Mouse (Mus musculus): Measurements from ENCODE around the gene Myrip. TPM values are rescaled to one million over a fixed set of nuclear protein-coding genes. Genes with fewer than 3 reads are reported as not detected.

Gene Myrip
- total RNA-seq, 1 experiment: 0.40 TPM

GRCm38 (mm10) chr9:120361656-120362055 lies 60.3 kb downstream of the Myrip start:
- H3K4me3 ChIP-seq (ENCODE audit: insufficient read depth in 1 of 2, low read depth in 1 of 2, low read length in 2 of 2, poor library complexity in 1 of 2, severe bottlenecking in 1 of 2): no peak overlapping the region
- in situ Hi-C loops (cut with MboI; ENCODE audit: low sequenced_read_pairs in 2 of 2, unreplicated experiment in 2 of 2): no loop called here
- no peak overlapping the region for H3K27ac ChIP-seq (ENCODE audit: insufficient read depth, low read depth, low read length, poor library complexity, severe bottlenecking)
- H3K9me3 ChIP-seq (ENCODE audit: control insufficient read depth, insufficient read depth, low read depth, low read length): no peaks in the 10 kb centered on the region
- no peak for DNase-seq (ENCODE audit: low read depth, low spot score)
- no peaks in the 10 kb centered on the region for H3K36me3 ChIP-seq (ENCODE audit: control insufficient read depth, insufficient read depth, low read length, poor library complexity, severe bottlenecking)
- TF ChIP-seq ZNF384 (IDR thresholded peaks at IDR 0.05; ENCODE audit: low read depth, low read length) (no peak), ZC3H11A (IDR thresholded peaks at IDR 0.05; ENCODE audit: borderline replicate concordance, low read depth, low read length) (no peak), CHD2 (IDR thresholded peaks at IDR 0.05; ENCODE audit: low read depth, low read length) (no peak), MAFK (IDR thresholded peaks at IDR 0.05; ENCODE audit: insufficient read depth, low read depth, low read length) (no peak), HCFC1 (IDR thresholded peaks at IDR 0.05; ENCODE audit: borderline replicate concordance, insufficient read depth, low read length) (no peak)
- H3K4me1 ChIP-seq (ENCODE audit: control insufficient read depth in 2 of 2, insufficient read depth in 2 of 2, low read length in 2 of 2, poor library complexity in 1 of 2): no peaks in the 10 kb centered on the region
- no peak overlapping the region for H3K9ac ChIP-seq (ENCODE audit: insufficient read depth, low read depth, low read length, poor library complexity, severe bottlenecking)

- H3K27ac ChIP-seq (ENCODE audit: insufficient read depth, low read depth, low read length, poor library complexity, severe bottlenecking): no peak overlapping the region
- H3K4me1 ChIP-seq (ENCODE audit: control insufficient read depth in 2 of 2, insufficient read depth in 2 of 2, low read length in 2 of 2, poor library complexity in 1 of 2): no peaks in the 10 kb centered on the region
- H3K4me3 ChIP-seq (ENCODE audit: insufficient read depth in 1 of 2, low read depth in 1 of 2, low read length in 2 of 2, poor library complexity in 1 of 2, severe bottlenecking in 1 of 2): no peak overlapping the region
- no peak for DNase-seq (ENCODE audit: low read depth, low spot score)
- no peak for TF ChIP-seq MAFK (IDR thresholded peaks at IDR 0.05; ENCODE audit: insufficient read depth, low read depth, low read length)
- TF ChIP-seq ZC3H11A (IDR thresholded peaks at IDR 0.05; ENCODE audit: borderline replicate concordance, low read depth, low read length): no peak
- no peak for TF ChIP-seq CHD2 (IDR thresholded peaks at IDR 0.05; ENCODE audit: low read depth, low read length)
- TF ChIP-seq HCFC1 (IDR thresholded peaks at IDR 0.05; ENCODE audit: borderline replicate concordance, insufficient read depth, low read length): no peak
- TF ChIP-seq ZNF384 (IDR thresholded peaks at IDR 0.05; ENCODE audit: low read depth, low read length): no peak
- no peaks in the 10 kb centered on the region for H3K9me3 ChIP-seq (ENCODE audit: control insufficient read depth, insufficient read depth, low read depth, low read length)
- no peak overlapping the region for H3K9ac ChIP-seq (ENCODE audit: insufficient read depth, low read depth, low read length, poor library complexity, severe bottlenecking)
- in situ Hi-C loops (cut with MboI; ENCODE audit: low sequenced_read_pairs in 2 of 2, unreplicated experiment in 2 of 2): no loop called here
- no peaks in the 10 kb centered on the region for H3K36me3 ChIP-seq (ENCODE audit: control insufficient read depth, insufficient read depth, low read length, poor library complexity, severe bottlenecking)
Measured at GRCm38 (mm10) chr9:120362684-120363083, 61.4 kb downstream of the Myrip start.

DNA sequence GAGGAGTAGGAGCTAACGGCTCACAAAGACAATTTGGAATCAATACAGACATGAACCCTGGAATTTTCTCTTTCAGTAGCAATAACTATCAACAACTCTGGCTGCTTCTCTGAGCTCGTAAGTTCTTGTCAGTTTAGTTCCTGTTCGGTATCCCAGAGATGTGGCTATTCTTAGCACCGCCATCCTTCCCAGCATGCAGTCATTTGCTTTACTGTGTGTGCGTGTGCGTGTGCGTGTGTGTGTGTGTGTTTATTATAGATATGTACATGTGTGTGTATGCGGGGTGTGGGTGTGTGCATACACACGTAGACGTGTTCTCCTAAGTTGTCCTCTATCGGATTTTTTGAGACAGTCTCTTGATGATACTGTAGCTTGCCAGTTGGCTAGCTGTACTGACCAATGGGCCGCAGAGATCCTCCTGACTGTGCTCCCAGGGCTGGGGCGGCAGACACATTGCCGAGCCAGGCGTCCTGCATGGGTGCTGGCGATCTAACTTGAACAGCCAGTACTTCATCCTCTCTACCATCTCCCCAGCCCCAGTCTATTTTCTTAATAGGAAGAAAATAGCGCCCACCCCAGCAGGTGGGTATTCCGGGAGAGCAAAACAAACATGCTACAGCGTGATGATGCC lies 63.5 kb downstream of the Myrip start:
- no peak for TF ChIP-seq ZC3H11A (IDR thresholded peaks at IDR 0.05; ENCODE audit: borderline replicate concordance, low read depth, low read length)
- TF ChIP-seq MAFK (IDR thresholded peaks at IDR 0.05; ENCODE audit: insufficient read depth, low read depth, low read length): no peak
- no peak for TF ChIP-seq ZNF384 (IDR thresholded peaks at IDR 0.05; ENCODE audit: low read depth, low read length)
- TF ChIP-seq CHD2 (IDR thresholded peaks at IDR 0.05; ENCODE audit: low read depth, low read length): no peak
- TF ChIP-seq HCFC1 (IDR thresholded peaks at IDR 0.05; ENCODE audit: borderline replicate concordance, insufficient read depth, low read length): no peak
- Histone ChIP-seq H3K9ac (ENCODE audit: insufficient read depth, low read depth, low read length, poor library complexity, severe bottlenecking) (no peak overlapping the region), H3K4me1 (ENCODE audit: control insufficient read depth in 2 of 2, insufficient read depth in 2 of 2, low read length in 2 of 2, poor library complexity in 1 of 2) (no peaks in the 10 kb centered on the region), H3K9me3 (ENCODE audit: control insufficient read depth, insufficient read depth, low read depth, low read length) (no peaks in the 10 kb centered on the region), H3K36me3 (ENCODE audit: control insufficient read depth, insufficient read depth, low read length, poor library complexity, severe bottlenecking) (no peaks in the 10 kb centered on the region), H3K27ac (ENCODE audit: insufficient read depth, low read depth, low read length, poor library complexity, severe bottlenecking) (no peak overlapping the region), H3K4me3 (ENCODE audit: insufficient read depth in 1 of 2, low read depth in 1 of 2, low read length in 2 of 2, poor library complexity in 1 of 2, severe bottlenecking in 1 of 2) (no peak overlapping the region)
- in situ Hi-C loops (cut with MboI; ENCODE audit: low sequenced_read_pairs in 2 of 2, unreplicated experiment in 2 of 2): no loop called here
- no peak for DNase-seq (ENCODE audit: low read depth, low spot score)

DNA sequence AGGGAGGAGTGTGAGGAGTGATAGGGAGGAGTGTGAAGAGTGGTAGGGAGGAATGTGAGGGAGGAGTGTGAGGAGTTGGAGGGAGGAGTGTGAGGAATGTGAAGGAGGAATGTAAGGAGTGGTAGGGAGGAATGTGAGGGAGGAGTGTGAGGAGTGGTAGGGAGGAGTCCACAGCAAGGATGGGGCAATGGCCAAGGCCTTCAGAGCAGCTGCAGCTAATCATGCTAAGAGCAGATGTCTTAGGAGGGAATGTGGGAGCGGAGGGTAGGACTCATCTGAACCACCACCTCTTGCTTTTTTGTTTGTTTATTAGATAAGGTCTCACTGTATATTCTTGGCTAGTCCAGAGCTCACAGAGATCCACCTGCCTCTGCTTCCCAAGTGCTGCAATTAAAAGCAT lies 66.2 kb downstream of the Myrip start:
- no peaks in the 10 kb centered on the region for H3K9me3 ChIP-seq (ENCODE audit: control insufficient read depth, insufficient read depth, low read depth, low read length)
- TF ChIP-seq HCFC1 (IDR thresholded peaks at IDR 0.05; ENCODE audit: borderline replicate concordance, insufficient read depth, low read length): no peak
- TF ChIP-seq MAFK (IDR thresholded peaks at IDR 0.05; ENCODE audit: insufficient read depth, low read depth, low read length): no peak
- TF ChIP-seq ZC3H11A (IDR thresholded peaks at IDR 0.05; ENCODE audit: borderline replicate concordance, low read depth, low read length): no peak
- no peak for TF ChIP-seq CHD2 (IDR thresholded peaks at IDR 0.05; ENCODE audit: low read depth, low read length)
- TF ChIP-seq ZNF384 (IDR thresholded peaks at IDR 0.05; ENCODE audit: low read depth, low read length): no peak
- H3K36me3 ChIP-seq (ENCODE audit: control insufficient read depth, insufficient read depth, low read length, poor library complexity, severe bottlenecking): no peaks in the 10 kb centered on the region
- H3K4me1 ChIP-seq (ENCODE audit: control insufficient read depth in 2 of 2, insufficient read depth in 2 of 2, low read length in 2 of 2, poor library complexity in 1 of 2): no peaks in the 10 kb centered on the region
- H3K4me3 ChIP-seq (ENCODE audit: insufficient read depth in 1 of 2, low read depth in 1 of 2, low read length in 2 of 2, poor library complexity in 1 of 2, severe bottlenecking in 1 of 2): no peak overlapping the region
- DNase-seq (ENCODE audit: low read depth, low spot score): no peak
- in situ Hi-C loops (cut with MboI; ENCODE audit: low sequenced_read_pairs in 2 of 2, unreplicated experiment in 2 of 2): no loop called here
- no peak overlapping the region for H3K9ac ChIP-seq (ENCODE audit: insufficient read depth, low read depth, low read length, poor library complexity, severe bottlenecking)
- no peak overlapping the region for H3K27ac ChIP-seq (ENCODE audit: insufficient read depth, low read depth, low read length, poor library complexity, severe bottlenecking)

Measured in ES-E14 (cell line).